Comparison of ENCODE assay signal across 10 mouse cellular contexts in the genomic region with DNA sequence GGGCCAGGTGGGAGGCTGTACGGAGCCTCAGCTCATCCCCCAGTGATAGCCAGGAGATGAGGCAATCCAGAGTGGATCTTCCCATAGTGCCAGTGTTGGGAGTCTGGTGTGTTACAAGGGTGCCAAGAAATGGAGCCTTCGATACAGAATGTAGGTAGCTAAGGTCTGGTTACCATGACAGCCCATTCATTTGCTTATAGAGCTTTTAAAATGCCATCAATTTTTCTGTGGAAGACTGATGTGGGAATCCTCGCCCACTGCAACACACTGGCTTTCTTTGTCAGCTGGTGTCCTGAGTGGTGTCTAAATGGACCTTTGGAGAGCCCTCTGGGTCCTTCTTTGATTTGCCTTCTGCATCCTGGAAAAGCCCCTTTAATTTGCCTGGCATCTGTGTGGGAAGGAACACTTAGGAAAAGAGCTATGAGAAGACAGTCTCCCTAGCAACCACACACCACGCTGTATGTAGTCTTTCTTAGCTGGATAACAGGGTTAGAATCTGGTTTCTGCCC. TPM values are rescaled to one million over a fixed set of nuclear protein-coding genes. Genes with fewer than 3 reads are reported as not detected.
A peak's percentile ranks its signal among the peaks of the same experiment; 100 is the strongest.
DNase-seq lines count a peak whose midpoint lies in the region; ATAC-seq and TF ChIP-seq lines count a peak whose summit lies in the region.
"Had no signal": no experiment of that assay in that cellular context is flagged by ENCODE, and none has a peak within 500 bp of the region (broad histone marks: within the 10 kb centered on the region; RNA-seq: fewer than 3 reads in every experiment).

No protein-coding gene starts in this region.

- DNase-seq in forebrain, embryonic 14.5 days (ENCODE audit: low spot score) = peak; percentile 39
- no peak for DNase-seq in forebrain, embryonic 11.5 days (ENCODE audit: low spot score)
- peak; percentile 78 for DNase-seq in forebrain, postnatal 0 days
- DNase-seq in layer of hippocampus, adult 9-11 months = peak; percentile 49
- DNase-seq in kidney, postnatal 10 days = no peak
- no peak for DNase-seq in cerebellum, adult 18-20 months
- no peak for DNase-seq in ovary, postnatal 36 days (ENCODE audit: low spot score)
- DNase-seq: kidney, adult 18-20 months had no signal

- TF ChIP-seq CTCF in forebrain, postnatal 0 days (IDR thresholded peaks at IDR 0.05; ENCODE audit: low read depth) = no peak

- WGBS in forebrain, embryonic 14.5 days = 76% methylated on average over 4 of the region's 4 CpGs
- WGBS in forebrain, embryonic 11.5 days = 85% methylated on average over 4 of the region's 4 CpGs
- 44% methylated on average over 4 of the region's 4 CpGs for WGBS in forebrain, postnatal 0 days
- 49% methylated on average over 4 of the region's 4 CpGs for WGBS in neural tube, embryonic 13.5 days

- H3K9me3 ChIP-seq in forebrain, embryonic 14.5 days (replicated peaks; ENCODE audit: control insufficient read depth, low read length) = no peaks in the 10 kb centered on the region
- H3K9me3 ChIP-seq in forebrain, embryonic 11.5 days (ENCODE audit: control insufficient read depth, low read length) = no peaks in the 10 kb centered on the region
- no peaks in the 10 kb centered on the region for H3K9me3 ChIP-seq in forebrain, postnatal 0 days (ENCODE audit: low read length)
- no peaks in the 10 kb centered on the region; the same call in 1 of the 2 replicates for H3K9me3 ChIP-seq in neural tube, embryonic 13.5 days

- no peaks in the 10 kb centered on the region for H3K36me3 ChIP-seq in forebrain, embryonic 14.5 days (ENCODE audit: control insufficient read depth, insufficient read depth, low read length)
- no peaks in the 10 kb centered on the region for H3K36me3 ChIP-seq in forebrain, embryonic 11.5 days (ENCODE audit: control insufficient read depth, insufficient read depth, low read length)
- no peaks in the 10 kb centered on the region; the same call in 1 of the 2 replicates for H3K36me3 ChIP-seq in forebrain, postnatal 0 days (ENCODE audit: insufficient read depth)
- 0 out of 2 replicates have a peak, but pooled peaks cover 4% of the 10 kb centered on the region for H3K36me3 ChIP-seq in neural tube, embryonic 13.5 days
- H3K36me3 ChIP-seq: G1E had no signal

- no peak overlapping the region for H3K4me2 ChIP-seq in forebrain, embryonic 14.5 days (ENCODE audit: low read length)
- no peak overlapping the region for H3K4me2 ChIP-seq in forebrain, embryonic 11.5 days (ENCODE audit: low read depth, low read length, severe bottlenecking)
- H3K4me2 ChIP-seq in forebrain, postnatal 0 days (ENCODE audit: low read depth) = no peak overlapping the region
- H3K4me2 ChIP-seq in neural tube, embryonic 13.5 days = no peak overlapping the region

- no peak overlapping the region for H3K27ac ChIP-seq in forebrain, embryonic 14.5 days (ENCODE audit: low read depth, low read length)
- H3K27ac ChIP-seq in forebrain, embryonic 11.5 days (ENCODE audit: low read depth, low read length) = no peak overlapping the region
- H3K27ac ChIP-seq in forebrain, postnatal 0 days (ENCODE audit: low read depth, low read length) = peak overlapping the region; percentile 77
- H3K27ac ChIP-seq in neural tube, embryonic 13.5 days (replicated peaks) = peak overlapping the region; percentile 18; the same call in 1 of the 2 replicates

- no peak overlapping the region for H3K9ac ChIP-seq in forebrain, embryonic 14.5 days (ENCODE audit: low read length)
- no peak overlapping the region for H3K9ac ChIP-seq in forebrain, embryonic 11.5 days (ENCODE audit: low read length)
- H3K9ac ChIP-seq in forebrain, postnatal 0 days = no peak overlapping the region
- no peak overlapping the region for H3K9ac ChIP-seq in neural tube, embryonic 13.5 days

- no peaks in the 10 kb centered on the region for H3K4me1 ChIP-seq in forebrain, embryonic 14.5 days (ENCODE audit: control insufficient read depth, insufficient read depth, low read length)
- H3K4me1 ChIP-seq in forebrain, embryonic 11.5 days (replicated peaks; ENCODE audit: control insufficient read depth, insufficient read depth, low read length) = no peaks in the 10 kb centered on the region
- H3K4me1 ChIP-seq in forebrain, postnatal 0 days (ENCODE audit: insufficient read depth) = peaks cover 5% of the 10 kb centered on the region; the same call in 1 of the 2 replicates
- peaks cover 18% of the 10 kb centered on the region for H3K4me1 ChIP-seq in neural tube, embryonic 13.5 days (replicated peaks)

- H3K27me3 ChIP-seq in forebrain, embryonic 14.5 days (replicated peaks; ENCODE audit: control insufficient read depth, insufficient read depth, low read length) = no peaks in the 10 kb centered on the region
- H3K27me3 ChIP-seq in forebrain, embryonic 11.5 days (ENCODE audit: control insufficient read depth, insufficient read depth, low read length) = no peaks in the 10 kb centered on the region
- H3K27me3 ChIP-seq in forebrain, postnatal 0 days (ENCODE audit: insufficient read depth, low read length) = no peaks in the 10 kb centered on the region
- no peaks in the 10 kb centered on the region for H3K27me3 ChIP-seq in neural tube, embryonic 13.5 days

- no peak overlapping the region for H3K4me3 ChIP-seq in forebrain, embryonic 14.5 days (ENCODE audit: low read depth, low read length)
- H3K4me3 ChIP-seq in forebrain, embryonic 11.5 days (ENCODE audit: low read depth, low read length) = no peak overlapping the region
- no peak overlapping the region for H3K4me3 ChIP-seq in forebrain, postnatal 0 days (ENCODE audit: low read depth, low read length)
- no peak overlapping the region for H3K4me3 ChIP-seq in neural tube, embryonic 13.5 days

- ATAC-seq in forebrain, embryonic 14.5 days = peak; percentile 51; the same call in 1 of the 2 replicates
- no peak for ATAC-seq in forebrain, embryonic 11.5 days (replicated peaks; ENCODE audit: low FRiP score)
- ATAC-seq in forebrain, postnatal 0 days = peak; percentile 95
- ATAC-seq in neural tube, embryonic 13.5 days (ENCODE audit: low read depth) = peak; percentile 86

RNA-seq across cellular contexts. Expression of gene Cdc42ep3, which starts 28.0 kb away (rescaled TPM):
- polyA plus RNA-seq in forebrain, embryonic 14.5 days (2014; fragmentation: Nextera tagmentation; extraction: Ambion mirVana) = 41.3 and 42.4 TPM in 2 replicates
- 19.1 and 20.7 TPM in 2 replicates for polyA plus RNA-seq in forebrain, embryonic 11.5 days (2014; fragmentation: Nextera tagmentation; extraction: Ambion mirVana)
- total RNA-seq in forebrain, postnatal 0 days (2014; rRNA removed) = 38.6 and 40.9 TPM in 2 replicates
- 54.0 and 54.8 TPM in 2 replicates for polyA plus RNA-seq in forebrain, postnatal 0 days (2015; fragmentation: Nextera tagmentation; extraction: Ambion mirVana)
- polyA plus RNA-seq in neural tube, embryonic 13.5 days (2015; fragmentation: Nextera tagmentation; extraction: Ambion mirVana) = 42.6 and 43.2 TPM in 2 replicates
- polyA plus RNA-seq: G1E had no signal

Comparison
In these comparisons a context has a peak if more than half of its experiments do, and no peak if none do; other contexts are left out.
1. DNase-seq: peak in forebrain, embryonic 14.5 days (single experiment), forebrain, postnatal 0 days (single experiment) and layer of hippocampus, adult 9-11 months (single experiment); none in forebrain, embryonic 11.5 days (single experiment), kidney, postnatal 10 days (single experiment), cerebellum, adult 18-20 months (0 of 2) and ovary, postnatal 36 days (single experiment).
2. H3K27ac ChIP-seq: peak in forebrain, postnatal 0 days (single experiment) and neural tube, embryonic 13.5 days (single experiment); none in forebrain, embryonic 14.5 days (single experiment) and forebrain, embryonic 11.5 days (single experiment).